Mouse (Mus musculus): ENCODE data around the gene Por. TPM values are rescaled to one million over a fixed set of nuclear protein-coding genes. Genes with fewer than 3 reads are reported as not detected.

Gene Por
- total RNA-seq, 2 experiments from 2014 or later, result 30.3 to 35.6 TPM

GRCm38 (mm10) chr5:135656046-135656445 lies 13.8 kb upstream of the Por start:
- DNase-seq (ENCODE audit: low spot score), result peak; percentile 24

- DNase-seq (ENCODE audit: low spot score), result no peak
These were observed 12.7 kb upstream of the Por start for GRCm38 (mm10) chr5:135657128-135657527.

DNA sequence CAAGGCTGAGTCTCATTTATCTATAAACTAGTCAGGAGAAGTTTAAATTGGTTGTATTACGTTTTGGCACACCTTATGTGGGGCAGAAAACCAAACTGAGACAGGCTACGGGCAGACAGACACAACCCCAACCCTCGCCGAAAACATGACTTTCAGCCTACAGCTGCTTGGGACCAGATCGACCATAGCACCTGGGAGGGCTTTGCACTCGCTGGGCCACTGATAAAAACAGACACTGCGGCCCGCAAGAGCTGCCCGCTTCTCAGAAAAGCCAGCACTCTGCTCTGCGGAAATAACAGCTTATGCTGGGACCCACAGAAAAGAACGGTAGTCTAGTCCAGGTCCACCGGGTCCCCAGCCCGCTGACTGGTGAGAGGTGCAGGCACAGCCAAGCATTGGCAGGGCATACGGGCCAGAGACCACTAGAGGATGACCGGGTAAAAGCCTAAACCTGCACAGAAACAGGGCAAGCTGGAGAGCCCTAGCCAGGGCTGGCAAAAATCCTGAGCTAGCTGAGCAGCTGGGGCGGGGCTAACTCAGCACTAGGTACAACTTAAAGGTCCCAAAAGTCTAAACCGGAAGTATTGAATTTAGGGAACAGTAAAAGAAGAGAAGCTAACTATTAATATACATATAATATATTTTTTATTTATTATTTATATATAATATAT lies 12.0 kb upstream of the Por start:
- DNase-seq (ENCODE audit: low spot score), result no peak

- no peak for DNase-seq (ENCODE audit: low spot score)
These were observed 9.9 kb upstream of the Por start for GRCm38 (mm10) chr5:135659956-135660355.

DNA sequence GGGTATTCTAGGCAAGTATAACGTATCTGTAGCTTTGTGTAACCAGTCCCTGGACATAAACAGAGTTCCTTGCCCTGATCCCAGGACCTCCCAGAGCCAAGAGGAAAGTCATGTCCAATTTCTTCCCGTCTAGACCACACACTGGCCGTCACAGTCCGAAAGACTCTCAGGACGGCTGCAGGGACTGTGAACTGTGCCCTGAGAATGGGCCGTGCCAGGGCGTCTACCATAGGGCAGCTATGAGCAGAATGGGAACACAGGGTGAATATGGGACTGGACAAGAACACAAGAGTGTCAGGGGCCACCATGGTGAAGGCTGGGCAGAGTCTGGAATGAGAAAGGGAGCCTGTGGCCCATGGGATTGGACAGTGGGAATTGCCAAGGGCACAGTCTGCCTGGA lies 9.3 kb upstream of the Por start:
- no peak for DNase-seq (ENCODE audit: low spot score)

DNA sequence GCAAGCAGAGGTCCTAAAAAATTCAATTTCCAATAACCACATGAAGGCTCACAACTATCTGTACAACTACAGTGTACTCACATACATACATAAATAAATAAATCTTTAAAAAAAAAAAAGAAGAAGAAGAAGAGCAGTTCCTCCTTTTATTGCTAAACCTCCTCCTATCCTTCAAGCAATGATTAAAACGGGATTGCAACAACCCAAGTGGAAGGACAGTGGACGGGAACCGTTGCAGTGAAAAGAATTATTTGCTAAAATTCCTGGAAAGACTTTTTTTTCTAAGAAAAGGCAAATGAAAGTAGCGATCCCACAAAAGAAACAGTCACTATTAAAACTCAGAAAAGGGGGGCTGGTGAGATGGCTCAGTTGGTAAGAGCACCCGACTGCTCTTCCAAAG lies 2.9 kb upstream of the Por start:
- no peak for DNase-seq (ENCODE audit: low spot score)

GRCm38 (mm10) chr5:135668071-135668470 lies 1.8 kb upstream of the Por start:
- no peak for DNase-seq (ENCODE audit: low spot score)

GRCm38 (mm10) chr5:135670881-135671280 lies 1.0 kb downstream of the Por start:
- no peak for DNase-seq (ENCODE audit: low spot score)

- DNase-seq (ENCODE audit: low spot score), result no peak
These were observed 2.7 kb downstream of the Por start for GRCm38 (mm10) chr5:135672509-135672908.

- DNase-seq (ENCODE audit: low spot score), result peak; percentile 36
These were observed 3.1 kb downstream of the Por start for GRCm38 (mm10) chr5:135672980-135673379.

GRCm38 (mm10) chr5:135674349-135674775 lies 4.5 kb downstream of the Por start:
- no peak for DNase-seq (ENCODE audit: low spot score)

DNA sequence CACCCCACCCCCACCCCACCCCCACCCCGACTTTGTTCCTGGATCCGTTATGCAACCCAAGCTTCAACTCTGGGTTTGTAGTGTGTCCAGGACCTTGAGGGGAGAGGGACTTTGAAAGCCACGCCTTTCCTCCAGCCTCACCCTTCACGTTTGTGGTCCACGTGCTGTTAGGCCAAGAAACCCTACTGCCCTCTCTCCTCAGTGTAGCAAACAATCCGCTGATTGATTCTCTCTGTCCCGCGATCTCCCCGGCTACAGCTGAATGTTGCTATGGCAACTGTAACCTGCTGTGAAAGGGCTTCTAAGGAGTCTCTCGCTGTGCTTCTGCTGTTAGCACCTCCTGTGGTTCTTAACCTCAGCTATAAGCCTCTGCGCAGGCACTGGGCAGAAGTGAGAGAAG lies 5.0 kb downstream of the Por start:
- DNase-seq (ENCODE audit: low spot score), result peak; percentile 55

DNA sequence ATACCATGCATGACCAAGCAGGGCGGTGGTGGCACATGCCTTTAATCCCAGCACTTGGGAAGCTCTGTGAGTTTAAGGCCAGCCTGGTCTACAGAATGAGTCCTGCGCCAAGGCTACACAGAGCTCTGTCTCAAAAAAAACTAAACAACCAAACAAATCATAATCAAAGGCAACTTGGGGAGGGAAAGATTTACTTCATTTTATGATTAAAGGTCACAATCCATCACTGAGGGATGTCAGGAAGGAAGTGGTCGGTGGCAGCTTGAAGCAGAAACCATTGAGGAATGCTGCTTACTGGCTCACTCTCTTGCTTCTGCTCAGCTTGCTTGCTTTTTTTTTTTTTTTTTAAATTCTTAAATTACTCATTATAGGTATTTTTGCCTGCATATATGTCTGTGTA lies 6.9 kb downstream of the Por start:
- DNase-seq (ENCODE audit: low spot score), result no peak

GRCm38 (mm10) chr5:135677251-135677650 lies 7.4 kb downstream of the Por start:
- no peak for DNase-seq (ENCODE audit: low spot score)

DNA sequence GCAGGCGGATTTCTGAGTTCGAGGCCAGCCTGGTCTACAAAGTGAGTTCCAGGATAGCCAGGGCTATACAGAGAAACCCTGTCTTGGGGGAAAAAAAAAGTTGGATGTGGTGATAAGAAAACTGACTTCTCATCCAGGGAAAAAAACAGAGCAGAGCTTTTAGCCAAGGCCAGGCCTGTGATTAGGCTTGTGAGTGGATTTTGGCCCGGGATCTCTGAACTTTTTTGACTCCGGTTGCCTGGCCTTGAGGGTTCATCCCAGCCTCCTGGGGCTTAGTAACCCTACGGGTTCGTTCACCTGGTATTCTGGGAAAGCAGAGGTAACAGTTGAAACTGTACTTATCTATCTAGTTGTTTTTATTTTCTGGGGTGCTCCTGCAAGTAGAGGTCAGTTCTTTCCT lies 8.6 kb downstream of the Por start:
- DNase-seq (ENCODE audit: low spot score), result no peak

GRCm38 (mm10) chr5:135680967-135681545 lies 11.2 kb downstream of the Por start:
- no peak for DNase-seq (ENCODE audit: low spot score)

DNA sequence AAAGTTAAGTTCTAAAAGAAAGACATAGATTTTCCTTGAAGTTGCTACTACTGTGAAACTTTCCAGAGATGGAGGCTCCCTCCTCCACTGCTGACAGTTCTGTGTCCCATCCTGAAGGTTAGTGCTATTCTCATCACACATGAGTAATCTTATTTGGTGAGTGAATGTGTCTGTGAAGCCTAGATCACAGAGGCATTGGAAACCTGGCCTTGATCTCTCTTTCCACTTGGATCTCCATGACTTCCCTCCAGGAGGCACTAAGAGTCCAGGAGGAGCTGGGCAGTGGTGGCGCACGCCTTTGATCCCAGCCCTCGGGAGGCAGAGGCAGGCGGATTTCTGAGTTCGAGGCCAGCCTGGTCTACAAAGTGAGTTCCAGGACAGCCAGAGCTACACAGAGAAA lies 12.2 kb downstream of the Por start:
- DNase-seq (ENCODE audit: low spot score), result no peak

DNA sequence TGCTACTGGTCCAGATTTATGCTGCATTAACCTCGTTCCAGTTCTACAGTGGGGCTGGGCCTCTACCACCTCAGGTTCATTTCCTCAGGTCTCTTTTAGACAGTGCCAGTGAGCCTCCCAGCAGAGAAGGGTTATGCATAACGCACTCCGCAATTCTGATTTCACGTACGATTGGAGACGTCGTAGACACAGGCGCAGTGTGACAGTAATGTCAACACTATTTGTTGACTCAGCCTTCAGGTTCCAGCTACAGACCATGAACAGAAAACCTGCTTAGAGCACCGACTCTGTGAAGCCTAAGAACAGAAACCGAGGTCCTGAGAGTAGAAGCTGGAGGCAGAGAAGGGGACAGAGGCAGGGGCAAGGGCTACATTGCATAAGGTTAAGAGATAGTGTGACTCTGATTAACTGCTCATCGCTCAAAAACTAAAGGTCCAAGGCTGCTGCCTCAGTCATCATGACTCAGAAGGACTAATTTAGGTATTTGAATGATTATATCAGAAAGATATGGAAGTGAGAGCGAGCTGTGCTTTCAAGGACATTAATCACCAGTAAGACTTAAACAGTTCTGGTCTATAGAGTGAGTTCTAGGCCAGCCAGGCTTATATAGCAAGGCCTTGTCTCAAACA lies 13.2 kb downstream of the Por start:
- DNase-seq (ENCODE audit: low spot score), result no peak

- no peak for DNase-seq (ENCODE audit: low spot score)
These were observed 20.6 kb downstream of the Por start for GRCm38 (mm10) chr5:135690401-135690800.

- DNase-seq (ENCODE audit: low spot score), result no peak
These were observed 21.4 kb downstream of the Por start for GRCm38 (mm10) chr5:135691266-135691665.

DNA sequence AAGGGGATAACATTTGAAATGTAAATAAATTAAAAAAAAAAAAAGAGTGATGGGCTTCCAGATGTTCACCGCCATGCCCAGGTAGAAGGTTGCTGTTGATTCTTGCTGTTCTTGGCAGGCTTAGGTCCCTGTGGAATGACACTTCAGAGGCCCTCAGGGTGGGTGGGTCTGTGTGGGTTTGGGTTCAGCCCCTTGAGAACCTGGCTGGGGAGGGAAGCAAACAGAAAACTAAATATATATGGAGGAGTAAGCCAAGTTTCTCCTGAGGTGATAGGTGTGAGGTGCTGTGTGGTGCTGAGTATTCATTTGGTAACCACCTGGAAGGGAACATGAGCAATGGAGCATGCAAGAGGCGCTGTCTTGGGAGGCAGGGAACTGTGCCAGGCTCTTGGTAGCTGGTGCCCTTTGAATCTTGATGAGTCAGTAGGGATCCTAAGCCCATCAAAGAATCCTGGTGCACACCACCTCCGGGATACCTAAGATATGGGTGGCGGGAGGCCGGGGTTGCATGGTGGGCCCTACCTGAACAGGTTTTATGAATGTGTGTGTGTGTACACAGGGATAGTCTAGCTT lies 23.5 kb downstream of the Por start:
- DNase-seq (ENCODE audit: low spot score), result no peak

DNA sequence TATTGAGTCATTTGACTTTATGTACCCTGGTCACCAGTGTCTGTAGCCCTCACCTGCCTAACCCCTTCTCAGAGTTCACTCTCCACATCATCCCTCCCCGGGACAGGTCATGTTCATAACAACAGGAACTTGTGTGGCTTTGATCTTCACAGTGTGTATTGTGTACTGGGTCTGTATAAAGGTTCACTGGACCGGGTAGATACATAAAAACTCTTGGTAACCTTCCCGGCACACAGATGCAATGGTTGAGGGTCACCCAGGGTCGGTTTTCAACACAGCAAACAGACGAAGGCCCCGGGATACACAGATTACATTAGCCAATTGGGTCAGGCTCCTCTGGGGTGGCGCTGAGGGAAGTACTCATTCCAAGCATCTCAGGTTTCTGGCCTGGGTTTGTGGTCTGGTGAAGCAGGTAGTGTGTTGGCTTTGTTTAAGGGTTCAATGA lies 25.5 kb downstream of the Por start:
- DNase-seq (ENCODE audit: low spot score), result no peak

- no peak for DNase-seq (ENCODE audit: low spot score)
These were observed 27.9 kb downstream of the Por start for GRCm38 (mm10) chr5:135697711-135698111.

All from gastrocnemius, adult 18-20 months (tissue).